Mouse (Mus musculus) hindbrain, embryonic 16.5 days (tissue): ENCODE data around the gene Pla1a. TPM values are rescaled to one million over a fixed set of nuclear protein-coding genes. Genes with fewer than 3 reads are reported as not detected.
A peak's percentile ranks its signal among the peaks of the same experiment; 100 is the strongest.

Experiments used
- ATAC-seq: fragments of 200-750 bp; cut with Nextera tagmentation; 2 replicates; pipeline ENCODE4 v1.8.0; 2017; ENCODE audit warnings: moderate TSS enrichment, moderate library complexity
- H3K27ac ChIP-seq: fragments of 300-500 bp; sonication (generic); 2 replicates; pipeline ENCODE4 v1.5.1; 2014; ENCODE audit warnings: low read depth, mild to moderate bottlenecking, control low read depth, low read length, moderate library complexity
- H3K27me3 ChIP-seq: fragments of 300-500 bp; sonication (generic); replicated peaks from 2 replicates; pipeline ENCODE4 v1.6.1; 2014; ENCODE audit warnings: low read length; ENCODE audit not compliant: control insufficient read depth, insufficient read depth
- H3K36me3 ChIP-seq: fragments of 300-500 bp; sonication (generic); 2 replicates; pipeline ENCODE4 v1.6.1; 2014; ENCODE audit warnings: mild to moderate bottlenecking, low read length, moderate library complexity, mixed read lengths; ENCODE audit not compliant: control insufficient read depth, insufficient read depth
- H3K4me1 ChIP-seq: fragments of 300-500 bp; sonication (generic); 2 replicates; pipeline ENCODE4 v1.6.1; 2014; ENCODE audit warnings: low read depth, low read length; ENCODE audit not compliant: control insufficient read depth, insufficient read depth
- H3K4me2 ChIP-seq: fragments of 300-500 bp; sonication (generic); 2 replicates; pipeline ENCODE4 v1.6.1; 2014; ENCODE audit warnings: mild to moderate bottlenecking, low read length, control low read depth, moderate library complexity
- H3K4me3 ChIP-seq: fragments of 300-500 bp; sonication (generic); 2 replicates; pipeline ENCODE4 v1.5.1; 2014; ENCODE audit warnings: mild to moderate bottlenecking, low read length, control low read depth, moderate library complexity
- H3K9ac ChIP-seq: fragments of 300-500 bp; sonication (generic); 2 replicates; pipeline ENCODE4 v1.6.1; 2014; ENCODE audit warnings: low read depth, mild to moderate bottlenecking, control low read depth, low read length, moderate library complexity
- H3K9me3 ChIP-seq: fragments of 300-500 bp; sonication (generic); 2 replicates; pipeline ENCODE4 v1.6.1; 2014; ENCODE audit warnings: mild to moderate bottlenecking, low read length, moderate library complexity; ENCODE audit not compliant: control insufficient read depth
- WGBS: fragments of 180-500 bp; shearing (Covaris S2); extraction: QIAGEN DNeasy Blood & Tissue Kit; methylation state at CpG from one replicate; pipeline ENCODE4 v1.1.7; 2014; 5-methylcytosine and 5-hydroxymethylcytosine counted together
- polyA plus RNA-seq: library from polyadenylated mRNA; unstranded; fragments of >200 nt; fragmentation: Nextera tagmentation; extraction: Ambion mirVana; gene quantifications from 2 replicates; pipeline ENCODE4 v1.2.1, GENCODE M21; 2015

The Pla1a gene
- polyA plus RNA-seq, 1 experiment from 2014 or later: 0.81 TPM

GRCm38 (mm10) chr16:38461749-38462148 lies 28.8 kb upstream of the Pla1a start:
- H3K27ac ChIP-seq: no peak overlapping the region
- no peak for ATAC-seq
- H3K4me1 ChIP-seq: no peaks in the 10 kb centered on the region
- no peak overlapping the region for H3K4me3 ChIP-seq
- no peaks in the 10 kb centered on the region for H3K9me3 ChIP-seq
- H3K36me3 ChIP-seq: no peaks in the 10 kb centered on the region
- WGBS: 85% methylated on average over 8 of the region's 8 CpGs
- no peak overlapping the region for H3K9ac ChIP-seq
- no peaks in the 10 kb centered on the region for H3K27me3 ChIP-seq
- H3K4me2 ChIP-seq: no peak overlapping the region

- WGBS: 92% methylated on average over 4 of the region's 4 CpGs
- Histone ChIP-seq H3K4me2 (no peak overlapping the region), H3K27ac (no peak overlapping the region), H3K9ac (no peak overlapping the region), H3K27me3 (no peaks in the 10 kb centered on the region), H3K4me1 (no peaks in the 10 kb centered on the region), H3K36me3 (no peaks in the 10 kb centered on the region), H3K4me3 (no peak overlapping the region), H3K9me3 (no peaks in the 10 kb centered on the region)
- no peak for ATAC-seq
Observed at GRCm38 (mm10) chr16:38459990-38460389, 27.0 kb upstream of the Pla1a start.

GRCm38 (mm10) chr16:38458600-38459280 lies 25.8 kb upstream of the Pla1a start:
- Histone ChIP-seq H3K4me1 (no peaks in the 10 kb centered on the region), H3K27ac (no peak overlapping the region), H3K4me3 (no peak overlapping the region), H3K4me2 (no peak overlapping the region), H3K9me3 (no peaks in the 10 kb centered on the region), H3K27me3 (no peaks in the 10 kb centered on the region), H3K9ac (no peak overlapping the region), H3K36me3 (no peaks in the 10 kb centered on the region)
- WGBS: 78% methylated on average over 6 of the region's 6 CpGs
- no peak for ATAC-seq

- Histone ChIP-seq H3K9ac (no peak overlapping the region), H3K27me3 (no peaks in the 10 kb centered on the region), H3K4me2 (no peak overlapping the region), H3K4me3 (no peak overlapping the region), H3K9me3 (no peaks in the 10 kb centered on the region), H3K27ac (no peak overlapping the region), H3K4me1 (peaks cover under 1% of the 10 kb centered on the region; the same call in 1 of the 2 replicates), H3K36me3 (no peaks in the 10 kb centered on the region)
- 61% methylated on average over 11 of the region's 11 CpGs for WGBS
- ATAC-seq: no peak
Observed at GRCm38 (mm10) chr16:38456812-38457567, 24.0 kb upstream of the Pla1a start.

GRCm38 (mm10) chr16:38455511-38456418 lies 22.8 kb upstream of the Pla1a start, which contains the start of gene Cd80:
Gene Cd80 (plus strand): TSS chr16:38455561.
- H3K4me3 ChIP-seq: no peak within 1 kb of the TSS
- no peak within 1 kb of the TSS for H3K9ac ChIP-seq
- WGBS: 73% methylated on average over 17 of the region's 17 CpGs
- H3K4me2 ChIP-seq: no peak within 1 kb of the TSS
- no peak within 1 kb of the TSS for H3K27ac ChIP-seq
- H3K36me3 ChIP-seq: no peaks in the 10 kb centered on the region
- no peaks in the 10 kb centered on the region for H3K27me3 ChIP-seq
- ATAC-seq: no peak
- H3K9me3 ChIP-seq: no peaks in the 10 kb centered on the region
- H3K4me1 ChIP-seq: peaks cover 9% of the 10 kb centered on the region

- H3K9me3 ChIP-seq: no peaks in the 10 kb centered on the region
- H3K27ac ChIP-seq: no peak overlapping the region
- no peak overlapping the region for H3K4me2 ChIP-seq
- H3K9ac ChIP-seq: no peak overlapping the region
- peaks cover 9% of the 10 kb centered on the region for H3K4me1 ChIP-seq
- WGBS: 81% methylated on average over 11 of the region's 11 CpGs
- no peak overlapping the region for H3K4me3 ChIP-seq
- H3K27me3 ChIP-seq: no peaks in the 10 kb centered on the region
- H3K36me3 ChIP-seq: peaks cover 4% of the 10 kb centered on the region; the same call in 1 of the 2 replicates
- no peak for ATAC-seq
Observed at GRCm38 (mm10) chr16:38454533-38455254, 21.7 kb upstream of the Pla1a start.

- H3K9ac ChIP-seq: no peak overlapping the region
- ATAC-seq: no peak
Observed at GRCm38 (mm10) chr16:38453952-38454351, 21.0 kb upstream of the Pla1a start.

GRCm38 (mm10) chr16:38453203-38453553 lies 20.2 kb upstream of the Pla1a start:
- H3K4me2 ChIP-seq: peak overlapping the region; percentile 87
- H3K27ac ChIP-seq: peak overlapping the region; percentile 88
- peak overlapping the region; percentile 76 for H3K4me3 ChIP-seq
- H3K27me3 ChIP-seq: no peaks in the 10 kb centered on the region
- peak overlapping the region; percentile 94 for H3K9ac ChIP-seq
- peaks cover 10% of the 10 kb centered on the region for H3K36me3 ChIP-seq
- H3K9me3 ChIP-seq: no peaks in the 10 kb centered on the region
- 25% methylated on average over 3 of the region's 3 CpGs for WGBS
- ATAC-seq: no peak
- H3K4me1 ChIP-seq: peaks cover 9% of the 10 kb centered on the region

More at GRCm38 (mm10) chr16:38453952-38454351, 21.0 kb upstream of the Pla1a start:
- no peaks in the 10 kb centered on the region for H3K9me3 ChIP-seq
- no peaks in the 10 kb centered on the region for H3K27me3 ChIP-seq
- H3K4me3 ChIP-seq: no peak overlapping the region
- no peak overlapping the region for H3K4me2 ChIP-seq
- no peak overlapping the region for H3K27ac ChIP-seq
- H3K36me3 ChIP-seq: peaks cover 10% of the 10 kb centered on the region
- peaks cover 9% of the 10 kb centered on the region for H3K4me1 ChIP-seq
- 96% methylated on average over 4 of the region's 4 CpGs for WGBS
